Mouse (Mus musculus) layer of hippocampus, adult 8-10 months (tissue): ENCODE measurements at regions not wholly inside any gene's neighbourhood (a gene's known extent, or its start where the extent isn't known, plus 50 kb on each side); places are given as distances from the start of the nearest gene placed in this dataset.
A peak's percentile ranks its signal among the peaks of the same experiment; 100 is the strongest.

Source experiments
- DNase-seq, 2 experiments: peaks; one replicate each; pipeline ENCODE4 v3.0.0; 2022; ENCODE audit warnings: low spot score in 2 of 2
- microRNA-seq, 2 experiments: library from miRNA; unstranded; fragments of <30 nt; microRNA quantifications; one replicate each; pipeline ENCODE4 v1.2.0; 2022

DNA sequence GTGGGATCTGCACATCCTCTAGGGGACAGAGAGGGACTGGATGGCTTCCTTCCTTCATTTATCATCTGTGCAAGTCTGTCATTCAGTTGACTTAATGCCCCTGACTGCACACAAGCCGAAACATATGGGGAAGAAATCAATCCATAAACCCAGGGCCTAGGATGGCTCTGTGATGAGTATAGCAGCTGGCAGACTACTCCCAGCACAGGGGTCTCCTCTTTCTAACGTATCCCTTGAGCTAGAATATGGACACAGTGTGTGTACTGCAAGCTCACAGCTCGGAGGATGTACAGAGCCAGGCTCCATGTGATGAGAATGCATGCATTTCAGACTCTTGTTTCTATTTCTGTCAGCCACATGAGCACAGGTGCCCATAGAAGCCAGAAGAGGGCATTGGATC lies 180.3 kb downstream of the Parn start:
- no peak for DNase-seq

DNA sequence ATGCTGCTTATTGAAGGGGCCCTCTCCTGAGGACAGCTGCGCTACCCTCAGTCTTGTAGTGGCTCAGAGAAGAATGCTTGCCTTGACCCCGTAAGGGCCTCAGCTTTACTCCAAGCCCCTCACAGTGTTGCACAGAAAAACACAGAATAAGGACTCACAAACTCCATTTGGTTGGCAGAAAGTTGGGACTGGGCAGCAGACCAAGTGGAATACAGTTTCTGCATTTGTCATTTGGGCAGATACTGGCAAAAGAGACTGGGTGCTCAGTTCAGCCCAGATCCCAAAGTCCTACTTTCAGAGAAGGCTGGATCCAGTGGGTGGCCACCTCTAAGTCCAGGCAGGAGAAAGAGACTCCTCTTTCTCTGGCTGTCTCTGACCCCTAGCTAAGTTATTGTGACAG lies 181.4 kb downstream of the Parn start:
- peak; percentile 19 to 26 for DNase-seq

- DNase-seq, result no peak
These were observed 187.7 kb downstream of the Parn start for GRCm38 (mm10) chr16:13480221-13480620.

DNA sequence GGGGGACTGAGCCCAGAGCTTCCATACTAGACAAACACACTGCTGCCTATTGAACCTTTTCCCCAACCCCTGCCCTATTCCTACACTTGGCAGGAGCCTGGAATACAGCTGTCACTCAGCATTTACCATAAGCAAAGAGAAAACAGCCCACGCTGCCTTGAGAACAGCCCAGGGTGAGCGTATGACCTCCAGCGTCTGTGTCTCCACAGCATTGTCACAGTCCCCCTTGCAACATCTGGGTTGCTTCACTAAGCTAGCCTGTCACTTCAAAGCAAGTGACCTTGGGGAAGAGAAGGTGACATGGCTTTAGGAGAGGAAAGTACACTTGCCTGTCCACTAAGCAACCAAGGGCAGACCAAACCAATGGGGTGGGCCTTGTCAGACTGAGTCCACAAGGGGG lies 191.3 kb downstream of the Parn start:
- no peak for DNase-seq

DNA sequence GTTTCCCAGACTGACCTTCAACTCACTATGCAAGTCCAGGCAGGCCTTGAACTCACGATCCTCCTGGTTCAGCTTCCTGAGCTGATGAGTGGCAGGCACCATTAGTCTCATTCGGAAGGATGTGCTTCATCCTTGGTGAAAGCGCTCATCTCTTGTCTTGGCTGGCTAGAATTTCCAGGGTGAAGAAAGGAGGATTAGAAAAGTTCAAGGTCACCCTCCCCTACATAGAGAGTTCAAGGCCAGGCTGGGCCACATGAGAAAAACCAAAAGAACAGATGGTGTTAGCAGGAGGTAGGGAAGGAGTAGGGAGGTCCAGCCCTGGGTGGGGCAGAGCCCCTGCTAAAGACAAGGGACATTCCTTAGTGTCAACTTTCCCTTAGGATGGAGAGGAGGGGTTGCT lies 193.0 kb downstream of the Parn start:
- no peak for DNase-seq

DNA sequence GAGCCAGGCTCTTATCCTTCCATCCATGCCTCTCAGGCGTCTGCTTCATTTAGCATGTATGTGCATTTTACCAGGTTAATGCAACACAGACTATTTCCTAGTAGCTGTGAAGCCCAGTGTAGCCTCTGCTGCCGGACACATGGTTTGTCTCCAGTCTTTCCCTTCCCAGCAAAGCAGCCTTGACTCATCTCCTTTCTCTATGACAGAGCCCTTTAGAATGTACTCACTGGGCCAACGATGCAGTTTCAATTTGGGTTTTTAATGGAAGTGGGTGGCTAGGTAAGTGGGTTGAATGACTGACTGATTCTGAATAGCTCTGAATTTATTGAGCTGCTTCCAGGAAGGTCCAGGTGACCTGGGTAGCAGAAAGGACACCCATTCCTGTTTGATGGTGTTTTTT lies 193.7 kb downstream of the Parn start:
- DNase-seq, result no peak

DNA sequence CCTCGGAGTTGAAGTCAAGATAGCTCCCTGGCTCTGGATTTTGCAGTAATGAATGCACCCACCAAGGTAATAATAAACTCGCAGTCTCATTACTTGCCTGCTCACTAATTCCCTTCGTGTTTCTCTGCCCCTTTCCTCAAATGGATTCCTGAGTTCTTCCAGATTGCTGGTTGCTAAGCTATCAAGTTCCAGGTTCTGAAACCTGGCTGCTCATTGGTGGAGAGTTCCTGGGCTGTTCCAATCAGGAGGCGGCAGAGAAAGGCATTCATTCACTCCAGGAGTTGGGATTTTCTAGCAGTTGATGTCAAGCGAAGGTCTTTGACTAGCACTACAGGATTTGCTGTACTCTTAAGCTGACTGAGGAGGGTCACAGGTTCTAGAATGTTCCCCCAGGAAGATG lies 200.8 kb downstream of the Parn start:
- peak in 1 of 2 experiments; percentile 8 for DNase-seq

Small RNA genes lying in the stretch of these regions (microRNA-seq; reads per million reads assigned to microRNA genes)
- 0 reads per million in 2 experiments for gene Mir6365
